Mouse (Mus musculus): Measurements from ENCODE around the gene Gm20388. TPM values are rescaled to one million over a fixed set of nuclear protein-coding genes. Genes with fewer than 3 reads are reported as not detected.

Gene Gm20388
- polyA plus RNA-seq, 1 experiment from 2014 or later, result not detected

DNA sequence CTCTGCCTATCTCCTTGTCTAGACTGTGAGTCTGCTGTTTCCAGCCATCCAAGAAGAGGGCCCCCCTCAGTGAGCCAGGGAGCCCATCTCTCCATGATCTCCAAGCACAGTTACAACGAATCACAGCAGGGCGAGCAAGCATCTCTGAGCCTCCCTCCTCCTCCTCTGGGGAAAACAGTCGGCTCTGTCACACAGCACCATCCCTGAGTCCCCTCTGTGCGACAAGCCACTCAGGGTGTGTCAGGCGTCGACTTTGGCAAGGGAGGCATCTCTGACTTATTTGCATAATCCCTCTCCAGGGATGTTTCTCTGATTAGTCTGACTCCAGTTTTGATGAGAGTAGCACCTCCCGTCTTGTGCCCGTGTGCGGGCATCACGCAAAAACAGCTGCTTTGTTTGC lies 4471.6 kb downstream of the Gm20388 start:
- H3K9ac ChIP-seq (ENCODE audit: low read length), result no peak overlapping the region
- 63% methylated on average over 10 of the region's 10 CpGs for WGBS
- no peaks in the 10 kb centered on the region for H3K36me3 ChIP-seq (ENCODE audit: control insufficient read depth, insufficient read depth, low read length)
- H3K4me3 ChIP-seq (ENCODE audit: low read depth, low read length), result no peak overlapping the region
- H3K4me1 ChIP-seq (replicated peaks; ENCODE audit: control insufficient read depth, insufficient read depth), result no peaks in the 10 kb centered on the region
- ATAC-seq (ENCODE audit: low FRiP score, low TSS enrichment) (no peak), DNase-seq (ENCODE audit: low spot score) (no peak)
- no peaks in the 10 kb centered on the region for H3K9me3 ChIP-seq (ENCODE audit: control insufficient read depth, low read length)
- no peak overlapping the region for H3K27ac ChIP-seq (replicated peaks)
- no peak overlapping the region for H3K4me2 ChIP-seq (replicated peaks; ENCODE audit: low read depth)
- TF ChIP-seq EP300 (optimal IDR thresholded peaks at IDR 0.05), result no peak
- no peak for TF ChIP-seq CTCF (IDR thresholded peaks at IDR 0.05; ENCODE audit: low read depth)
- no peaks in the 10 kb centered on the region for H3K27me3 ChIP-seq (ENCODE audit: control insufficient read depth, insufficient read depth, low read length)

DNA sequence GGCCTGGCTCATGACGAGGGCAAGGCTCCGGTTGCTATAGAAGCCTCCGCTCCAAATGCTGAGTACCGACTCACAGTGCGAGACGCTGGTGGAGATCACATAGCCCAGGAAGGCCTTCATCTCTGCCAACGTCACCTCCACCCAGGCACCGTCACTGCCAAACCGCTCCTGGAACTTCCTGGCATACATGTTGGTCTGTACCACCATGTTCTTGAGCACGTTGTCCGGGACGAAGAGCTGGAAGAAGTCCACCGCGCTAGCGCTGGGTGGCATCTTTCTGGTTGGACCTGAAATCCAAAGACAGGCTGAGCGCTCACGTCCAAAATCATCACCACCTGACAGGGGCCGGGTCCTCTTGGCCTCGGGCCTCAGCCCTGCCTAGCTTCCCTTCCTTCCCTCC lies 4473.7 kb downstream of the Gm20388 start:
- Histone ChIP-seq H3K4me2 (replicated peaks; ENCODE audit: low read depth) (no peak overlapping the region), H3K9ac (ENCODE audit: low read length) (no peak overlapping the region), H3K9me3 (ENCODE audit: control insufficient read depth, low read length) (no peaks in the 10 kb centered on the region), H3K27ac (replicated peaks) (no peak overlapping the region), H3K4me1 (replicated peaks; ENCODE audit: control insufficient read depth, insufficient read depth) (no peaks in the 10 kb centered on the region), H3K4me3 (ENCODE audit: low read depth, low read length) (no peak overlapping the region), H3K36me3 (ENCODE audit: control insufficient read depth, insufficient read depth, low read length) (no peaks in the 10 kb centered on the region), H3K27me3 (ENCODE audit: control insufficient read depth, insufficient read depth, low read length) (no peaks in the 10 kb centered on the region)
- WGBS, result 90% methylated on average over 19 of the region's 19 CpGs
- no peak for TF ChIP-seq CTCF (IDR thresholded peaks at IDR 0.05; ENCODE audit: low read depth)
- TF ChIP-seq EP300 (optimal IDR thresholded peaks at IDR 0.05), result no peak
- ATAC-seq (ENCODE audit: low FRiP score, low TSS enrichment) (no peak), DNase-seq (ENCODE audit: low spot score) (no peak)

DNA sequence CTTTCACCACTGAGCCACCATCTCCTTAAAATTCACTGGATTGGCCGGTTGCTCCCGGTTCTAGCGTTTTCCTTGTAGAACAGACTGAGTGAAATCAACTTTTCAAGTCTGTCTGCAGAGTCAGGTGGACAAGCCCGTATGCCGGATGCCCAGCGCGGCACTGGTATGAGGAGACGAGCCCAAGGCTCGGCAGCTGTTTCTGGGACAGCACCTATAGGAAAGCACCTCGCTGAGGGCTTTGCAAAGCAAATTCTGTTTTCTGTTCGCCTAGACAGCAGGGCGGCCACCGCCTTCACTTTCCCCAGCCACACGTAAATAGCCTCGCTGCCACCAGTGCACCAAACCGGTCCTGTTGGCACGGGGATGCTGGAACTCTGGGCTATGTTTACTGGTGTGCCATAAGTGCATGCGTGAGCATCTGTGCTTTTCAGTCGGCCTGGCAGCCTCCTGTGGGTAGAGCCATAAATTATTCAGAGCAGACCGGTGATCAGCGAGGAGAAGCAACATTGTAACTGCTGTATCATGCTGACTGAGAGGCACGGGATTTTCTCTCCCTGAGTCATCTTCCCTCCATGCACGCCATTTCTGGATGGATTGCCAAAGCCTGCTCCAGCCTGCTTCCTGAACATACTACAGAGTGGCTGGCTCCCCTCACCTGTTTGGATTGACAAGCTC lies 4475.7 kb downstream of the Gm20388 start:
- DNase-seq (ENCODE audit: low spot score) (no peak), ATAC-seq (ENCODE audit: low FRiP score, low TSS enrichment) (peak; percentile 43; the same call in 1 of the 2 replicates)
- Histone ChIP-seq H3K27me3 (ENCODE audit: control insufficient read depth, insufficient read depth, low read length) (no peaks in the 10 kb centered on the region), H3K9me3 (ENCODE audit: control insufficient read depth, low read length) (0 out of 2 replicates have a peak, but pooled peaks cover 3% of the 10 kb centered on the region), H3K27ac (replicated peaks) (no peak overlapping the region), H3K9ac (ENCODE audit: low read length) (no peak overlapping the region), H3K4me3 (ENCODE audit: low read depth, low read length) (no peak overlapping the region), H3K36me3 (ENCODE audit: control insufficient read depth, insufficient read depth, low read length) (no peaks in the 10 kb centered on the region), H3K4me2 (replicated peaks; ENCODE audit: low read depth) (no peak overlapping the region), H3K4me1 (replicated peaks; ENCODE audit: control insufficient read depth, insufficient read depth) (no peaks in the 10 kb centered on the region)
- TF ChIP-seq CTCF (IDR thresholded peaks at IDR 0.05; ENCODE audit: low read depth), result no peak
- WGBS, result 75% methylated on average over 23 of the region's 23 CpGs

DNA sequence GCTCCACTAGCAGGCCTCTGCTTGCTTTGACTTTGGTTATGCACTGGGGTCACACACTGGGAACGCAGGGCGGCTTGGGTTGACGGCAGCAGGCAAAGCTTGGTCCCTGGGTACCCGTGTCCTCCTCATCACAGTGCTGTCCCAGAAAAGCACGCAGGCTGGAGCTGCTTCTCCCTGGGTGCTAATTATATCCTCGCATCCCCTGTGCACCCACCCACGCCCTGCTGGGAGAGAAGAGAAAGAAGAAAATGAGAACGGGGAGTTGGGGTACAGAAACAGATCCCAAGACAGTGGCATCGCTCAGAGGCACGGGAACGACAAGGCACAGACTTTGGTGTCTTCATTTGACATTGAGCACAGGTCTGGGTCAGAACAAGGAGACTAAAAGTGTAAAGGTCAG lies 4478.9 kb downstream of the Gm20388 start:
- no peak overlapping the region for H3K4me3 ChIP-seq (ENCODE audit: low read depth, low read length)
- no peak overlapping the region for H3K4me2 ChIP-seq (replicated peaks; ENCODE audit: low read depth)
- TF ChIP-seq CTCF (IDR thresholded peaks at IDR 0.05; ENCODE audit: low read depth), result no peak
- no peak for TF ChIP-seq EP300 (optimal IDR thresholded peaks at IDR 0.05)
- H3K9ac ChIP-seq (ENCODE audit: low read length), result no peak overlapping the region
- DNase-seq (ENCODE audit: low spot score) (no peak), ATAC-seq (ENCODE audit: low FRiP score, low TSS enrichment) (no peak)
- 84% methylated on average over 11 of the region's 11 CpGs for WGBS
- no peak overlapping the region for H3K27ac ChIP-seq (replicated peaks)
- 0 out of 2 replicates have a peak, but pooled peaks cover 3% of the 10 kb centered on the region for H3K9me3 ChIP-seq (ENCODE audit: control insufficient read depth, low read length)
- no peaks in the 10 kb centered on the region for H3K4me1 ChIP-seq (replicated peaks; ENCODE audit: control insufficient read depth, insufficient read depth)
- no peaks in the 10 kb centered on the region for H3K36me3 ChIP-seq (ENCODE audit: control insufficient read depth, insufficient read depth, low read length)
- H3K27me3 ChIP-seq (ENCODE audit: control insufficient read depth, insufficient read depth, low read length), result no peaks in the 10 kb centered on the region

DNA sequence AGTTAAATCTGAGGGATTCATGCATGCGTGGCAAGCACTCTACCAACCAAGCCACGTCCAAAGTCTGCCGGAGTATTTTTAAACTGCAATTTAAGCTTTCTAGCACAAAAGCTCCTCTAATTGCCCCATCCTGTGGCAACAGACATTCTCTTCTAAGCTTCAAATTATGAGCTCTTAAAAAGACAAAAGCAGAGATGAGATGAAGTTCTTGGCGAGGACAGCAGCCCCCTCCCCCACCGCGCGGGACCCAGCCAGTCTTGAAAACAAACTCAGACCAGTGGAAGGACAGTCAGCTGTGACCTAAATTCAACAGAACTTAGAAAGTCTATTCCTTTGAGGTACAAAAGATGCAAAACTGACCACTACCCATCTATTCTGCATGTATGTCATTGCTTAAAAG lies 4480.6 kb downstream of the Gm20388 start:
- DNase-seq (ENCODE audit: low spot score) (no peak), ATAC-seq (ENCODE audit: low FRiP score, low TSS enrichment) (no peak)
- Histone ChIP-seq H3K4me3 (ENCODE audit: low read depth, low read length) (no peak overlapping the region), H3K4me2 (replicated peaks; ENCODE audit: low read depth) (no peak overlapping the region), H3K36me3 (ENCODE audit: control insufficient read depth, insufficient read depth, low read length) (no peaks in the 10 kb centered on the region), H3K27ac (replicated peaks) (no peak overlapping the region), H3K9ac (ENCODE audit: low read length) (no peak overlapping the region), H3K9me3 (ENCODE audit: control insufficient read depth, low read length) (0 out of 2 replicates have a peak, but pooled peaks cover 3% of the 10 kb centered on the region), H3K27me3 (ENCODE audit: control insufficient read depth, insufficient read depth, low read length) (no peaks in the 10 kb centered on the region), H3K4me1 (replicated peaks; ENCODE audit: control insufficient read depth, insufficient read depth) (no peaks in the 10 kb centered on the region)
- 79% methylated on average over 7 of the region's 7 CpGs for WGBS
- TF ChIP-seq EP300 (optimal IDR thresholded peaks at IDR 0.05) (no peak), CTCF (IDR thresholded peaks at IDR 0.05; ENCODE audit: low read depth) (no peak)

DNA sequence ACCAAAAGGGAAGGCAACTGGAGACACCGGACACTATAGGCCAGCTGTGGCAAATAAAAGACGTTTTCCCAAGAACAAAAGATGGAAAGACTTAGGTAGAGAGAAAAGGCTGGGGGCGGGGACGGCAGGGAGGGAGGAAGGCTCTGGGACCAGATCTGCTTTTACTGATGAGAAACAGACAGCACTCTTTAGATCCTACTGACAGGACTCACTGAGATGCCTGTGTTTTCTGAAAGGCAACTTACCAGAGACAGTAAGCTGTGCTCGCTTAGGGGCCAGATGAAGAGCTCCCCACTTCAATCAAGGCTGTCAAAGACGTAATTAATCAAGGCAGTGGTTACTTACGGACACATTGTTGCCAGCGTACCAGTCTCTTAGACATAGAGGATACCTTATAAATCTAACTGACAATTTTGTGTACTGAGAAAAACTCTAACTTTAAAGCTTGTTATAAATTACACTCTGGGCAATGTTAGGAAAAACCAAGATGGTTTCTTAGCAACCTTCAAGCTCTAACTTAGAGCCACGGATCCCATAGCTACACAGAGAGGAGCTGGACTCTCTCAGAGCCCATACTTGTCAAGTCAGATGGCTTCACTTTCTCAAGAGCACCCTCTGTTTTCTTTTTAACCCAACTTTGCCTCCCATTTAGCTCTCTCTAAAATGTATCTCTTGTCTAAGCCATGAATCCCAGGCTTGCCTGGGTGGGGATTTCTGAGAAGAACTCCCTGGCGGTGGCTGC lies 4481.8 kb downstream of the Gm20388 start:
- no peak for TF ChIP-seq EP300 (optimal IDR thresholded peaks at IDR 0.05)
- H3K27ac ChIP-seq (replicated peaks), result peak overlapping the region; percentile 70

More for the DNA sequence above, 4481.8 kb downstream of the Gm20388 start:
- H3K9ac ChIP-seq (ENCODE audit: low read length), result no peak overlapping the region
- H3K9me3 ChIP-seq (ENCODE audit: control insufficient read depth, low read length), result 0 out of 2 replicates have a peak, but pooled peaks cover 3% of the 10 kb centered on the region
- no peak for DNase-seq (ENCODE audit: low spot score)
- peak; percentile 48; the same call in 1 of the 2 replicates for ATAC-seq (ENCODE audit: low FRiP score, low TSS enrichment)
- no peaks in the 10 kb centered on the region for H3K27me3 ChIP-seq (ENCODE audit: control insufficient read depth, insufficient read depth, low read length)
- no peaks in the 10 kb centered on the region for H3K4me1 ChIP-seq (replicated peaks; ENCODE audit: control insufficient read depth, insufficient read depth)
- no peaks in the 10 kb centered on the region for H3K36me3 ChIP-seq (ENCODE audit: control insufficient read depth, insufficient read depth, low read length)
- no peak overlapping the region for H3K4me3 ChIP-seq (ENCODE audit: low read depth, low read length)
- H3K4me2 ChIP-seq (replicated peaks; ENCODE audit: low read depth), result no peak overlapping the region
- 38% methylated on average over 10 of the region's 10 CpGs for WGBS
